Mouse (Mus musculus): Measurements from ENCODE around the gene Nme3. TPM values are rescaled to one million over a fixed set of nuclear protein-coding genes. Genes with fewer than 3 reads are reported as not detected.

The Nme3 gene
- polyA plus RNA-seq, 1 experiment from 2014 or later, result 52.8 TPM

GRCm38 (mm10) chr17:24873695-24874404 lies 22.4 kb upstream of the Nme3 start:
- no peaks in the 10 kb centered on the region for H3K9me3 ChIP-seq (replicated peaks; ENCODE audit: control insufficient read depth, low read length)
- no peak overlapping the region for H3K4me2 ChIP-seq (ENCODE audit: low read depth, low read length)
- no peaks in the 10 kb centered on the region for H3K36me3 ChIP-seq (replicated peaks; ENCODE audit: control insufficient read depth, insufficient read depth, low read depth, low read length)
- no peak for DNase-seq (ENCODE audit: low spot score)
- no peaks in the 10 kb centered on the region; the same call in 1 of the 2 replicates for H3K4me1 ChIP-seq (ENCODE audit: control insufficient read depth, insufficient read depth, low read length)
- WGBS, result 52% methylated on average over 4 of the region's 4 CpGs
- H3K27ac ChIP-seq (replicated peaks; ENCODE audit: low read depth, low read length), result no peak overlapping the region
- ATAC-seq (replicated peaks; ENCODE audit: insufficient number of reproducible peaks, low FRiP score, low TSS enrichment, low read depth), result no peak
- H3K4me3 ChIP-seq (ENCODE audit: low read depth, low read length), result no peak overlapping the region
- H3K9ac ChIP-seq (replicated peaks; ENCODE audit: low read length), result no peak overlapping the region
- no peaks in the 10 kb centered on the region for H3K27me3 ChIP-seq (ENCODE audit: control insufficient read depth, insufficient read depth, low read length)

- Histone ChIP-seq H3K36me3 (replicated peaks; ENCODE audit: control insufficient read depth, insufficient read depth, low read depth, low read length) (no peaks in the 10 kb centered on the region), H3K4me1 (ENCODE audit: control insufficient read depth, insufficient read depth, low read length) (no peaks in the 10 kb centered on the region; the same call in 1 of the 2 replicates), H3K4me2 (ENCODE audit: low read depth, low read length) (no peak overlapping the region), H3K27ac (replicated peaks; ENCODE audit: low read depth, low read length) (no peak overlapping the region), H3K27me3 (ENCODE audit: control insufficient read depth, insufficient read depth, low read length) (no peaks in the 10 kb centered on the region), H3K9ac (replicated peaks; ENCODE audit: low read length) (no peak overlapping the region), H3K9me3 (replicated peaks; ENCODE audit: control insufficient read depth, low read length) (no peaks in the 10 kb centered on the region), H3K4me3 (ENCODE audit: low read depth, low read length) (no peak overlapping the region)
- ATAC-seq (replicated peaks; ENCODE audit: insufficient number of reproducible peaks, low FRiP score, low TSS enrichment, low read depth) (no peak), DNase-seq (ENCODE audit: low spot score) (no peak)
- 53% methylated on average over 1 of the region's 1 CpGs for WGBS
These were observed 21.9 kb upstream of the Nme3 start for GRCm38 (mm10) chr17:24874405-24874745.

GRCm38 (mm10) chr17:24874989-24875388 lies 21.3 kb upstream of the Nme3 start:
- Histone ChIP-seq H3K27ac (replicated peaks; ENCODE audit: low read depth, low read length) (no peak overlapping the region), H3K9ac (replicated peaks; ENCODE audit: low read length) (no peak overlapping the region), H3K9me3 (replicated peaks; ENCODE audit: control insufficient read depth, low read length) (no peaks in the 10 kb centered on the region), H3K4me3 (ENCODE audit: low read depth, low read length) (no peak overlapping the region), H3K4me2 (ENCODE audit: low read depth, low read length) (no peak overlapping the region), H3K27me3 (ENCODE audit: control insufficient read depth, insufficient read depth, low read length) (no peaks in the 10 kb centered on the region), H3K4me1 (ENCODE audit: control insufficient read depth, insufficient read depth, low read length) (no peaks in the 10 kb centered on the region; the same call in 1 of the 2 replicates), H3K36me3 (replicated peaks; ENCODE audit: control insufficient read depth, insufficient read depth, low read depth, low read length) (no peaks in the 10 kb centered on the region)
- 82% methylated on average over 8 of the region's 8 CpGs for WGBS
- DNase-seq (ENCODE audit: low spot score) (no peak), ATAC-seq (replicated peaks; ENCODE audit: insufficient number of reproducible peaks, low FRiP score, low TSS enrichment, low read depth) (no peak)

GRCm38 (mm10) chr17:24877336-24878116 lies 18.8 kb upstream of the Nme3 start:
- H3K36me3 ChIP-seq (replicated peaks; ENCODE audit: control insufficient read depth, insufficient read depth, low read depth, low read length), result no peaks in the 10 kb centered on the region
- peak overlapping the region; percentile 22 for H3K9ac ChIP-seq (replicated peaks; ENCODE audit: low read length)
- H3K27me3 ChIP-seq (ENCODE audit: control insufficient read depth, insufficient read depth, low read length), result no peaks in the 10 kb centered on the region
- no peak overlapping the region for H3K27ac ChIP-seq (replicated peaks; ENCODE audit: low read depth, low read length)
- ATAC-seq (replicated peaks; ENCODE audit: insufficient number of reproducible peaks, low FRiP score, low TSS enrichment, low read depth) (peak; percentile 17; the same call in 1 of the 2 replicates), DNase-seq (ENCODE audit: low spot score) (no peak)
- H3K9me3 ChIP-seq (replicated peaks; ENCODE audit: control insufficient read depth, low read length), result no peaks in the 10 kb centered on the region
- no peaks in the 10 kb centered on the region; the same call in 1 of the 2 replicates for H3K4me1 ChIP-seq (ENCODE audit: control insufficient read depth, insufficient read depth, low read length)
- no peak overlapping the region for H3K4me2 ChIP-seq (ENCODE audit: low read depth, low read length)
- WGBS, result 55% methylated on average over 10 of the region's 10 CpGs
- no peak overlapping the region for H3K4me3 ChIP-seq (ENCODE audit: low read depth, low read length)

GRCm38 (mm10) chr17:24878117-24878397 lies 18.2 kb upstream of the Nme3 start:
- ATAC-seq (replicated peaks; ENCODE audit: insufficient number of reproducible peaks, low FRiP score, low TSS enrichment, low read depth), result peak; percentile 27; the same call in 1 of the 2 replicates
- 22% methylated on average over 5 of the region's 5 CpGs for WGBS
- no peak for DNase-seq (ENCODE audit: low spot score)
- H3K27ac ChIP-seq (replicated peaks; ENCODE audit: low read depth, low read length), result no peak overlapping the region
- no peak overlapping the region for H3K4me2 ChIP-seq (ENCODE audit: low read depth, low read length)
- no peaks in the 10 kb centered on the region; the same call in 1 of the 2 replicates for H3K36me3 ChIP-seq (replicated peaks; ENCODE audit: control insufficient read depth, insufficient read depth, low read depth, low read length)
- no peaks in the 10 kb centered on the region; the same call in 1 of the 2 replicates for H3K4me1 ChIP-seq (ENCODE audit: control insufficient read depth, insufficient read depth, low read length)
- H3K9me3 ChIP-seq (replicated peaks; ENCODE audit: control insufficient read depth, low read length), result no peaks in the 10 kb centered on the region
- H3K27me3 ChIP-seq (ENCODE audit: control insufficient read depth, insufficient read depth, low read length), result no peaks in the 10 kb centered on the region
- H3K9ac ChIP-seq (replicated peaks; ENCODE audit: low read length), result no peak overlapping the region
- no peak overlapping the region for H3K4me3 ChIP-seq (ENCODE audit: low read depth, low read length)

- Histone ChIP-seq H3K27ac (replicated peaks; ENCODE audit: low read depth, low read length) (no peak overlapping the region), H3K4me2 (ENCODE audit: low read depth, low read length) (no peak overlapping the region), H3K9ac (replicated peaks; ENCODE audit: low read length) (peak overlapping the region; percentile 6; the same call in 1 of the 2 replicates), H3K36me3 (replicated peaks; ENCODE audit: control insufficient read depth, insufficient read depth, low read depth, low read length) (no peaks in the 10 kb centered on the region; the same call in 1 of the 2 replicates), H3K27me3 (ENCODE audit: control insufficient read depth, insufficient read depth, low read length) (no peaks in the 10 kb centered on the region), H3K9me3 (replicated peaks; ENCODE audit: control insufficient read depth, low read length) (no peaks in the 10 kb centered on the region), H3K4me1 (ENCODE audit: control insufficient read depth, insufficient read depth, low read length) (no peaks in the 10 kb centered on the region; the same call in 1 of the 2 replicates), H3K4me3 (ENCODE audit: low read depth, low read length) (no peak overlapping the region)
- WGBS, result 80% methylated on average over 8 of the region's 8 CpGs
- DNase-seq (ENCODE audit: low spot score), result no peak
- no peak for ATAC-seq (replicated peaks; ENCODE audit: insufficient number of reproducible peaks, low FRiP score, low TSS enrichment, low read depth)
These were observed 17.8 kb upstream of the Nme3 start for GRCm38 (mm10) chr17:24878531-24878930.

- WGBS, result 45% methylated on average over 7 of the region's 7 CpGs
- Histone ChIP-seq H3K27me3 (ENCODE audit: control insufficient read depth, insufficient read depth, low read length) (no peaks in the 10 kb centered on the region), H3K36me3 (replicated peaks; ENCODE audit: control insufficient read depth, insufficient read depth, low read depth, low read length) (no peaks in the 10 kb centered on the region; the same call in 1 of the 2 replicates), H3K9me3 (replicated peaks; ENCODE audit: control insufficient read depth, low read length) (no peaks in the 10 kb centered on the region), H3K4me3 (ENCODE audit: low read depth, low read length) (no peak overlapping the region), H3K4me2 (ENCODE audit: low read depth, low read length) (no peak overlapping the region), H3K27ac (replicated peaks; ENCODE audit: low read depth, low read length) (no peak overlapping the region), H3K9ac (replicated peaks; ENCODE audit: low read length) (peak overlapping the region; percentile 30; the same call in 1 of the 2 replicates), H3K4me1 (ENCODE audit: control insufficient read depth, insufficient read depth, low read length) (no peaks in the 10 kb centered on the region; the same call in none of the 2 replicates)
- ATAC-seq (replicated peaks; ENCODE audit: insufficient number of reproducible peaks, low FRiP score, low TSS enrichment, low read depth), result no peak
- DNase-seq (ENCODE audit: low spot score), result peak; percentile 54
These were observed 14.4 kb upstream of the Nme3 start for GRCm38 (mm10) chr17:24881738-24882440.
